Mouse (Mus musculus) small intestine, adult 2 months (tissue): Measurements from ENCODE around the gene Lpp.

Experiments
- CTCF ChIP-seq: fragments of 200-500 bp; IDR thresholded peaks from 2 replicates; pipeline ENCODE4 v1.5.1; 2012; ENCODE audit warnings: low read depth, mild to moderate bottlenecking, control low read depth, inconsistent platforms, low read length, moderate library complexity, mixed read lengths; ENCODE audit not compliant: insufficient replicate concordance, insufficient read length; ENCODE audit errors: extremely low read depth
- POLR2A ChIP-seq: fragments of 200-500 bp; IDR thresholded peaks from 2 replicates; pipeline ENCODE4 v1.6.1; 2012; ENCODE audit warnings: low read depth, mild to moderate bottlenecking, control low read depth, inconsistent platforms, low read length, moderate library complexity

DNA sequence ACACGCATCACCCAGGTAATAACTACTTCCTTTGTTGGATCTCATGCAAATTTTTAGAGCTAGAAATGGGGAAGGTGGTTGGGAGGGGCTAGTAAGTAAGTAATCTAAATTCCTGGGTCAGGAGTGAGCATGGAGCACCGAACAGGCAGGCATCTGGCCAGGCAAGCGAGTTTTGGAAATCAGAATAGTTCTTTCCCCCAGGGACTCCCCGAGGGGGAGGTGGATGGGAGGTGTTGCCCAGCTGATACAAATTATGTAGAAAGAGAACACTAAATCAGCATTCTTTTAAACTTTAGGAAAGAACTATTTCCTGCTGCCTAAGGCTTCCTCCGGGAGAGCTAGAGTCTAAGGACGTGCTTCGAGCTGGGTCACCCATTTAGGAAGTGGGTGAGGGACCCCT lies 25.8 kb upstream of the Lpp start:
- TF ChIP-seq CTCF = no peak
- TF ChIP-seq POLR2A = no peak
